Mouse (Mus musculus) heart, postnatal 0 days (tissue): ENCODE measurements around the gene Eif3l. TPM values are rescaled to one million over a fixed set of nuclear protein-coding genes. Genes with fewer than 3 reads are reported as not detected.

ENCODE experiments used
- ATAC-seq: fragments of 200-750 bp; cut with Nextera tagmentation; 2 replicates; pipeline ENCODE4 v1.8.0; 2017; ENCODE audit warnings: low read depth, moderate number of reproducible peaks, moderate library complexity; ENCODE audit not compliant: insufficient read depth
- DNase-seq: peaks from one replicate; pipeline ENCODE4 v3.0.0-alpha.2; 2016; ENCODE audit warnings: low spot score
- H3K27ac ChIP-seq: fragments of 300-500 bp; sonication (generic); 2 replicates; pipeline ENCODE4 v1.5.1; 2014; ENCODE audit warnings: low read depth, mild to moderate bottlenecking
- H3K27me3 ChIP-seq: fragments of 300-500 bp; sonication (generic); 2 replicates; pipeline ENCODE4 v1.6.1; 2014; ENCODE audit warnings: low read length, mixed read lengths; ENCODE audit not compliant: control insufficient read depth, insufficient read depth
- H3K36me3 ChIP-seq: fragments of 300-500 bp; sonication (generic); replicated peaks from 2 replicates; pipeline ENCODE4 v1.6.1; 2014; ENCODE audit warnings: low read length, mixed read lengths; ENCODE audit not compliant: control insufficient read depth, insufficient read depth
- H3K4me1 ChIP-seq: fragments of 300-500 bp; sonication (generic); 2 replicates; pipeline ENCODE4 v1.6.1; 2014; ENCODE audit warnings: antibody characterized with exemption; ENCODE audit not compliant: control insufficient read depth, insufficient read depth
- H3K4me2 ChIP-seq: fragments of 300-500 bp; sonication (generic); 2 replicates; pipeline ENCODE4 v1.6.1; 2014; ENCODE audit warnings: low read depth, mild to moderate bottlenecking, low read length, moderate library complexity
- H3K4me3 ChIP-seq: fragments of 300-500 bp; sonication (generic); 2 replicates; pipeline ENCODE4 v1.5.1; 2014; ENCODE audit warnings: low read depth, low read length
- H3K9ac ChIP-seq: fragments of 300-500 bp; sonication (generic); replicated peaks from 2 replicates; pipeline ENCODE4 v1.6.1; 2014; ENCODE audit warnings: low read depth, low read length, mixed read lengths
- H3K9me3 ChIP-seq: fragments of 300-500 bp; sonication (generic); replicated peaks from 2 replicates; pipeline ENCODE4 v1.6.1; 2016; ENCODE audit warnings: low read length; ENCODE audit not compliant: control insufficient read depth
- CTCF ChIP-seq: IDR thresholded peaks from 2 replicates; pipeline ENCODE4 v1.5.1; 2016; ENCODE audit warnings: antibody characterized with exemption, control low read depth, low read depth
- EP300 ChIP-seq: IDR thresholded peaks from 2 replicates; pipeline ENCODE4 v1.6.1; 2016; ENCODE audit warnings: antibody characterized with exemption, low read depth
- WGBS: fragments of 180-500 bp; shearing (Covaris S2); extraction: QIAGEN DNeasy Blood & Tissue Kit; methylation state at CpG from one replicate; pipeline ENCODE4 v1.1.7; 2014; 5-methylcytosine and 5-hydroxymethylcytosine counted together
- polyA plus RNA-seq: library from polyadenylated mRNA; unstranded; fragments of >200 nt; fragmentation: Nextera tagmentation; extraction: Ambion mirVana; gene quantifications from 2 replicates; pipeline ENCODE4 v1.2.1, GENCODE M21; 2015
- total RNA-seq: library from RNA; depleted of rRNA; stranded (reverse); fragments of >200 nt; gene quantifications from 2 replicates; pipeline ENCODE4 v1.2.3, GENCODE M21; 2014; ENCODE audit warnings: low replicate concordance

The Eif3l gene
- total and polyA plus RNA-seq, 2 experiments from 2014 or later = 123 to 183 TPM

DNA sequence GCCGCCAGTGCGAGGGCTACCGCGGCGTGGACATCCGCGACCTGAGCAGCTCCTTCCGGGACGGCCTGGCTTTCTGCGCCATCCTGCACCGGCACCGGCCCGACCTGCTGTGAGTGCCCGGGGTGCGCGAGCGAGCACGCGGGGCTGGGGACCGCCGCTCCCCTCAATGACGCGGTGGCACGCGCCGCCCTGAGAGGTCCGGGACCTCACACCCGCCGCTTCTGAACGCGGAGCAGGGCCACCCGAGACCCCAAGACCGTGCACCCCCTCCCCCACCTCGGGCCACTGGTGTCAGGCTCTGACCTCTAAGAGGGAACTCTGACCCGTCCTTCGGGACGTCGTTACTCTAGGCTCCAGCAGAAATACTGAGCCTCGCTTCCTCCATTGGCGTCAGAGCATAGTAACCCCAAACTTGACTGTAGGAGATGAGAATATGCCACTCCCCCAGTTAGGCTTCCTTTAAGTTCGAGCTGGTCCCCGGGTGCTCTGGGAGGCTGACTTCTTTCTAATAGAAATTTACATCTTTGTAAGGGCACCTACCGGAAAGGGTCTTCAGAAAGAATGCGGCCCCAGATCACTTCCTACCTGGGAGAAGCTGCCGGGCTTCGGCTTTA is 34.4 kb downstream of the Eif3l start:
- no peaks in the 10 kb centered on the region for H3K9me3 ChIP-seq
- under 1% methylated on average over 41 of the region's 46 CpGs for whole genome bisulfite sequencing
- H3K27me3 ChIP-seq = no peaks in the 10 kb centered on the region
- TF ChIP-seq EP300 (no peak), CTCF (no peak)
- DNase-seq = no peak
- H3K27ac ChIP-seq = peak overlapping the region; percentile 96
- peaks cover 12% of the 10 kb centered on the region for H3K36me3 ChIP-seq
- peak overlapping the region; percentile 71 for H3K4me3 ChIP-seq
- peak overlapping the region; percentile 98 for H3K4me2 ChIP-seq
- 0 out of 2 replicates have a peak, but pooled peaks cover 15% of the 10 kb centered on the region for H3K4me1 ChIP-seq
- ATAC-seq = peak; percentile 46
- H3K9ac ChIP-seq = peak overlapping the region; percentile 93

DNA sequence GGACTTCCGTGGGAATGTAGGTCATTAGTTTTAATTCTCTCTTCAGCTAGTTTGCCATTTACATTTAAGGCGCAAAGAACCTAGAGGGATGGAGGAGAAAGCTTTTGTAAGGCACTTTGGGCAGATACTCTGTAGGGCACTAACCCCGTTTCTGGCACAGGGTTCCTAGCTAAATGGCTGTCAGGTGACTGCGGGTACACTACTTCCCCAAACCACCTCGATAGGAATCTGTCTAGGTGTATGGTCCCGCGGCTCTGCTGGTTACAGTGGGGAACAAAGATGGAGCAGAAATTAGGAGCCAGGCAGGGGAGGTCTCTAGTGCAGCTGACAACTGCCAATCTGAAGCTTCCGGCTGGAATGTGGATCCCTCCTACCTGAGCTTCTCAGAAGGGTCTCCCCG is 35.1 kb downstream of the Eif3l start:
- DNase-seq (no peak), ATAC-seq (no peak)
- H3K4me2 ChIP-seq = peak overlapping the region; percentile 98
- H3K4me3 ChIP-seq = peak overlapping the region; percentile 71
- 7% methylated on average over 9 of the region's 9 CpGs for WGBS
- H3K27ac ChIP-seq = peak overlapping the region; percentile 96
- H3K9ac ChIP-seq = peak overlapping the region; percentile 93
- H3K36me3 ChIP-seq = peaks cover 18% of the 10 kb centered on the region
- TF ChIP-seq CTCF = no peak
- TF ChIP-seq EP300 = no peak
- H3K27me3 ChIP-seq = no peaks in the 10 kb centered on the region
- H3K9me3 ChIP-seq = no peaks in the 10 kb centered on the region
- H3K4me1 ChIP-seq = peaks cover 19% of the 10 kb centered on the region; the same call in 1 of the 2 replicates

DNA sequence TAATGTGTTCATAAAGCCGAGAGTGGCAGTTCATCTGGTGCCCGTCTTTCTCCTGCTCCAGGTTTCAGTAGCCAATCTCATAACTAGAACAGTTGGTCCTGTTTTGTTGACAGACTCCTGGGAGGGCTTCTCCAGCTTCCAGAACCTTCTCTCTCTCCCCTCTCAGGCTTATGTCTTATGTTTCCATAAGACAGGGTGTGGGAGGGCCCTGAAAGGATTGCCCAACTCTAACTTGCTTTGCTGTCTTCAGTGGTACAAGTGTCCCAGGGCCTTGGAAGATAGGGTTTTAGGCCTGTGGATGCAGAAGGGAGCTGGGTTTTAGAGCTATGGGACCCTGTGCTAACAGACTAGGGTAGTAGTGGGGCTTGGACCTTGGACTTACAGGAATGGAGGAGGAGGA is 35.5 kb downstream of the Eif3l start:
- WGBS = 33% methylated on average over 2 of the region's 2 CpGs
- no peak for ATAC-seq
- peak overlapping the region; percentile 96 for H3K27ac ChIP-seq
- no peak for DNase-seq
- peak overlapping the region; percentile 71 for H3K4me3 ChIP-seq
- H3K9me3 ChIP-seq = no peaks in the 10 kb centered on the region
- peak overlapping the region; percentile 98 for H3K4me2 ChIP-seq
- no peaks in the 10 kb centered on the region for H3K27me3 ChIP-seq
- peak overlapping the region; percentile 93 for H3K9ac ChIP-seq
- TF ChIP-seq CTCF (no peak), EP300 (no peak)
- peaks cover 23% of the 10 kb centered on the region for H3K36me3 ChIP-seq
- H3K4me1 ChIP-seq = peaks cover 22% of the 10 kb centered on the region; the same call in 1 of the 2 replicates

DNA sequence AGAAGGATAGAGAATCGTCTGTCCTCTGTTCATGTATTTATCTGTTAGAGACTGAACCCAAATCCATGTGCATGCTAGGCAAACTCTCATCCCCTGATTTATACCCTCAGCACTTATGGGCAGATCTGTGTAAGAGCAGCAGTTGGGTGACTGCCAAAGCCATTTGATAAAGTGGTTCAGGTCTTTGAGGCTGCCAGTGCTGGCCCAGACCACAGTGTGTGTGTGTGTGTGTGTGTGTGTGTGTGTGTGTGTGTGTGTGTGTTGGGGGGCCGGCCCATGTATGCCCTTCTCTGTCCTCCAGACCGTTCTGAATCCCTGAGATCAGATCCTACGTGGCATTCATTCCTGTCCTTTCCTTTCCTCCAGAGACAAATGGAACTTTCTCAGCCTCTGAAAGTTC is 36.8 kb downstream of the Eif3l start:
- DNase-seq (peak; percentile 92), ATAC-seq (peak; percentile 65)
- WGBS = 22% methylated on average over 4 of the region's 4 CpGs
- peak overlapping the region; percentile 98 for H3K4me2 ChIP-seq
- H3K9ac ChIP-seq = peak overlapping the region; percentile 93; the same call in 1 of the 2 replicates
- peaks cover 22% of the 10 kb centered on the region; the same call in 1 of the 2 replicates for H3K4me1 ChIP-seq
- H3K4me3 ChIP-seq = peak overlapping the region; percentile 22
- H3K27me3 ChIP-seq = no peaks in the 10 kb centered on the region
- TF ChIP-seq CTCF = no peak
- TF ChIP-seq EP300 = peak; percentile 69; the same call in 1 of the 2 replicates
- peak overlapping the region; percentile 96 for H3K27ac ChIP-seq
- H3K9me3 ChIP-seq = no peaks in the 10 kb centered on the region
- peaks cover 35% of the 10 kb centered on the region for H3K36me3 ChIP-seq

DNA sequence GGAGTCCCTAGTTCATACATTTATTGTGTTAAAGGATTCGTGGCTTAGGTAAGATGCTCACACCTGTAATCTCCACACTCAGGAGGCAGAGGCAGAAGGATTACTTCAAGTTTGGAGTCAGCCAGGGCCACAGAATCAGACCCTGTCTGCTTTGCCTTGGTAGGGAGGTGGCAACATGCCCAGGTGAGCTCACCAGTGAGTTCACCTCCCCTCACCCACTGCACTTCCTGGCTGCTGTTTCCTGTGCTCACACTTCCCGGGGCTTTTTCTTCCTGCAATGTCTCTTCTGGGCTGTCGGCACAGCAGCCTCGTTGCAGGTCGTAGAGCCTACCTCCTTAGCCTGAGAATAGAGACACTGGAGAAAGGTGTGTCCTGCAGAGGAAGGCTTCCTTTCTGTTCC is 40.3 kb downstream of the Eif3l start:
- TF ChIP-seq EP300 (no peak), CTCF (no peak)
- Histone ChIP-seq H3K27me3 (no peaks in the 10 kb centered on the region), H3K9me3 (no peaks in the 10 kb centered on the region), H3K27ac (0 out of 2 replicates have a peak overlapping the region, but pooled peaks have one; percentile 13), H3K4me1 (peaks cover 17% of the 10 kb centered on the region; the same call in 1 of the 2 replicates), H3K4me3 (no peak overlapping the region), H3K36me3 (peaks cover 70% of the 10 kb centered on the region), H3K4me2 (no peak overlapping the region), H3K9ac (no peak overlapping the region)
- DNase-seq (no peak), ATAC-seq (no peak)
- 39% methylated on average over 5 of the region's 5 CpGs for WGBS

DNA sequence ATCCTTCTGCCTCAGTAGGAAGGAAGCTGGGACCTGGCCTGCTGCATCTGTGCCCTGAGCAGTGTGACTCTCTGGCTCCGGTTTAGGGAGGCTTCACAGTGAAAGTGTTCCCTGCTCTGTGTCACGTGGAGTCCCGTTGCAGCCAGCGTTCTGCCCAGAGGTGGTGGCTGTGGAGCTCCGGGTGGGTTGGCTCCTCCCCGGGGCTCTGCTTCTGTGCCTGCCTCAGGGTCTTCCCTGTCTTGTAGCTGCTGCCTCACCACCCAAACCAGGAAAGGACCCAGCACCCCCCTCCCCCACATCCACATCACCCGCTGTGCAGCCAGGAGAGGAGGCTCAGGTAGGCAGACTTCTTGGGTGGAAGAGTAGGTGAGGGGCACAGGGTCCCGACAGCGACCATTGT is 44.5 kb downstream of the Eif3l start:
- peaks cover 89% of the 10 kb centered on the region for H3K36me3 ChIP-seq
- no peak overlapping the region for H3K4me3 ChIP-seq
- DNase-seq (no peak), ATAC-seq (no peak)
- H3K4me2 ChIP-seq = no peak overlapping the region
- no peak for TF ChIP-seq CTCF
- TF ChIP-seq EP300 = no peak
- H3K4me1 ChIP-seq = peaks cover 30% of the 10 kb centered on the region
- no peak overlapping the region for H3K9ac ChIP-seq
- no peak overlapping the region for H3K27ac ChIP-seq
- H3K27me3 ChIP-seq = no peaks in the 10 kb centered on the region
- 76% methylated on average over 9 of the region's 9 CpGs for WGBS
- H3K9me3 ChIP-seq = no peaks in the 10 kb centered on the region
